Comparison of ENCODE assay signal across 13 mouse cellular contexts in genomic region chr9:52146241-52146640, GRCm38 (mm10). TPM values are rescaled to one million over a fixed set of nuclear protein-coding genes. Genes with fewer than 3 reads are reported as not detected.
DNase-seq lines count a peak whose midpoint lies in the region; ATAC-seq lines count a peak whose summit lies in the region.
"Had no signal": no experiment of that assay in that cellular context is flagged by ENCODE, and none has a peak within 500 bp of the region (broad histone marks: within the 10 kb centered on the region; RNA-seq: fewer than 3 reads in every experiment).

No protein-coding gene starts in this region.

- peak; percentile 71 for DNase-seq in embryo, embryonic 10 days (ENCODE audit: low spot score)
- peak; percentile 39 for DNase-seq in embryonic facial prominence, embryonic 11.5 days (ENCODE audit: low spot score)
- no peak for DNase-seq in cerebellum, adult 18-20 months
- no peak for DNase-seq in urinary bladder, postnatal 14 days (ENCODE audit: low spot score)
- no peak for DNase-seq in left cerebral cortex, adult 18-20 months (ENCODE audit: low spot score in 2 of 2)
- DNase-seq: cerebellum, postnatal 25 days; heart, adult 11 months; kidney, postnatal 36 days; lung, adult 18-20 months; right cerebral cortex, adult 18-20 months; thymus, postnatal 4 days had no signal

- H3K4me2 ChIP-seq in embryonic facial prominence, embryonic 11.5 days (ENCODE audit: low read depth, low read length): no peak overlapping the region
- peak overlapping the region; percentile 44 for H3K4me2 ChIP-seq in hindbrain, embryonic 12.5 days (replicated peaks)
- H3K4me2 ChIP-seq in midbrain, embryonic 16.5 days (ENCODE audit: low read length): peak overlapping the region; percentile 46

- no peak overlapping the region for H3K4me3 ChIP-seq in embryonic facial prominence, embryonic 11.5 days (ENCODE audit: low read depth, low read length)
- peak overlapping the region; percentile 19 for H3K4me3 ChIP-seq in hindbrain, embryonic 12.5 days
- H3K4me3 ChIP-seq in midbrain, embryonic 16.5 days (ENCODE audit: low read depth, low read length): peak overlapping the region; percentile 9; the same call in 1 of the 2 replicates

- H3K27ac ChIP-seq in embryonic facial prominence, embryonic 11.5 days (replicated peaks; ENCODE audit: low read depth, low read length): no peak overlapping the region
- H3K27ac ChIP-seq in hindbrain, embryonic 12.5 days: peak overlapping the region; percentile 80
- peak overlapping the region; percentile 76 for H3K27ac ChIP-seq in midbrain, embryonic 16.5 days (ENCODE audit: low read length)

- ATAC-seq in embryonic facial prominence, embryonic 11.5 days (replicated peaks; ENCODE audit: insufficient number of reproducible peaks, low FRiP score, low TSS enrichment, low read depth): peak; percentile 66
- ATAC-seq in hindbrain, embryonic 12.5 days (ENCODE audit: low FRiP score): peak; percentile 73; the same call in 1 of the 2 replicates
- peak; percentile 81 for ATAC-seq in midbrain, embryonic 16.5 days

- H3K27me3 ChIP-seq in embryonic facial prominence, embryonic 11.5 days (ENCODE audit: control insufficient read depth, insufficient read depth, low read length): no peaks in the 10 kb centered on the region
- H3K27me3 ChIP-seq in hindbrain, embryonic 12.5 days: no peaks in the 10 kb centered on the region
- H3K27me3 ChIP-seq in midbrain, embryonic 16.5 days (ENCODE audit: control insufficient read depth, insufficient read depth, low read depth, low read length): no peaks in the 10 kb centered on the region

- no peaks in the 10 kb centered on the region for H3K36me3 ChIP-seq in embryonic facial prominence, embryonic 11.5 days (replicated peaks; ENCODE audit: control insufficient read depth, insufficient read depth, low read depth, low read length)
- no peaks in the 10 kb centered on the region for H3K36me3 ChIP-seq in hindbrain, embryonic 12.5 days
- H3K36me3 ChIP-seq in midbrain, embryonic 16.5 days (ENCODE audit: control insufficient read depth, insufficient read depth, low read length): no peaks in the 10 kb centered on the region

- no peaks in the 10 kb centered on the region for H3K9me3 ChIP-seq in embryonic facial prominence, embryonic 11.5 days (replicated peaks; ENCODE audit: control insufficient read depth, low read length)
- no peaks in the 10 kb centered on the region for H3K9me3 ChIP-seq in hindbrain, embryonic 12.5 days (replicated peaks)
- no peaks in the 10 kb centered on the region for H3K9me3 ChIP-seq in midbrain, embryonic 16.5 days (replicated peaks; ENCODE audit: control insufficient read depth, low read length, poor library complexity, severe bottlenecking)

- no peaks in the 10 kb centered on the region for H3K4me1 ChIP-seq in embryonic facial prominence, embryonic 11.5 days (ENCODE audit: control insufficient read depth, insufficient read depth, low read length)
- peaks cover 22% of the 10 kb centered on the region for H3K4me1 ChIP-seq in hindbrain, embryonic 12.5 days
- peaks cover 38% of the 10 kb centered on the region for H3K4me1 ChIP-seq in midbrain, embryonic 16.5 days (ENCODE audit: control insufficient read depth, insufficient read depth, low read length)

- no peak overlapping the region for H3K9ac ChIP-seq in embryonic facial prominence, embryonic 11.5 days (replicated peaks; ENCODE audit: low read length)
- H3K9ac ChIP-seq in hindbrain, embryonic 12.5 days: no peak overlapping the region; the same call in 1 of the 2 replicates
- no peak overlapping the region; the same call in 1 of the 2 replicates for H3K9ac ChIP-seq in midbrain, embryonic 16.5 days (ENCODE audit: low read depth, low read length)

- 65% methylated on average over 4 of the region's 4 CpGs for WGBS in embryonic facial prominence, embryonic 11.5 days
- WGBS in hindbrain, embryonic 12.5 days: 23% methylated on average over 4 of the region's 4 CpGs
- WGBS in midbrain, embryonic 16.5 days: 6% methylated on average over 4 of the region's 4 CpGs

RNA-seq across cellular contexts. Expression of gene Zc3h12c, which starts 22.1 kb away (rescaled TPM):
- 5.5 and 6.0 TPM in 2 replicates for polyA plus RNA-seq in embryonic facial prominence, embryonic 11.5 days (2014; fragmentation: Nextera tagmentation; extraction: Ambion mirVana)
- polyA plus RNA-seq in hindbrain, embryonic 12.5 days (2016; fragmentation: Nextera tagmentation; extraction: Ambion mirVana): 8.9 and 9.4 TPM in 2 replicates
- 3.9 and 5.6 TPM in 2 replicates for polyA plus RNA-seq in midbrain, embryonic 16.5 days (2015; fragmentation: Nextera tagmentation; extraction: Ambion mirVana)
- total RNA-seq in left cerebral cortex, adult 18-20 months (2021): 10 to 100 TPM; 12.8 to 18.3 TPM

Comparison
In these comparisons a context has a peak if more than half of its experiments do, and no peak if none do; other contexts are left out.
1. DNase-seq: peak in embryo, embryonic 10 days (single experiment) and embryonic facial prominence, embryonic 11.5 days (single experiment); none in cerebellum, adult 18-20 months (0 of 2), urinary bladder, postnatal 14 days (single experiment) and left cerebral cortex, adult 18-20 months (0 of 2).
2. Peak in every context shown above with its lines, with median percentiles within 50 percentile points of each other: ATAC-seq.